In genomic region chr4:56990215-56990584, GRCm38 (mm10) we compare ENCODE assay signal across 8 mouse cellular contexts. TPM values are rescaled to one million over a fixed set of nuclear protein-coding genes. Genes with fewer than 3 reads are reported as not detected.
DNase-seq lines count a peak whose midpoint lies in the region; ATAC-seq and TF ChIP-seq lines count a peak whose summit lies in the region.

Gene Frrs1l (minus strand): TSS chr4:56990391.

- peak within 1 kb of the TSS; percentile 93 for H3K4me2 ChIP-seq in hindbrain, postnatal 0 days (ENCODE audit: low read depth, low read length)
- H3K4me2 ChIP-seq in liver, embryonic 12.5 days: peak within 1 kb of the TSS; percentile 70

- WGBS in hindbrain, postnatal 0 days: under 1% methylated on average over 30 of the region's 44 CpGs
- WGBS in liver, embryonic 12.5 days (ENCODE audit: insufficient replicate concordance): under 1% methylated on average over 42 of the region's 44 CpGs

- H3K27me3 ChIP-seq in E14TG2a.4 (ENCODE audit: insufficient read depth, low read length): peaks cover 74% of the 10 kb centered on the region
- no peaks in the 10 kb centered on the region for H3K27me3 ChIP-seq in hindbrain, postnatal 0 days (ENCODE audit: insufficient read depth, low read length)
- peaks cover 73% of the 10 kb centered on the region for H3K27me3 ChIP-seq in liver, embryonic 12.5 days (replicated peaks)

- no peaks in the 10 kb centered on the region for H3K36me3 ChIP-seq in E14TG2a.4 (ENCODE audit: insufficient read depth, low read length)
- no peaks in the 10 kb centered on the region for H3K36me3 ChIP-seq in hindbrain, postnatal 0 days (ENCODE audit: insufficient read depth, low read length)
- no peaks in the 10 kb centered on the region for H3K36me3 ChIP-seq in liver, embryonic 12.5 days

- H3K27ac ChIP-seq in hindbrain, postnatal 0 days: peak within 1 kb of the TSS; percentile 90
- no peak within 1 kb of the TSS for H3K27ac ChIP-seq in liver, embryonic 12.5 days

- peaks cover 10% of the 10 kb centered on the region for H3K4me1 ChIP-seq in E14TG2a.4 (replicated peaks; ENCODE audit: low read depth, low read length)
- H3K4me1 ChIP-seq in hindbrain, postnatal 0 days (ENCODE audit: insufficient read depth, low read length): no peaks in the 10 kb centered on the region; the same call in 1 of the 2 replicates
- no peaks in the 10 kb centered on the region for H3K4me1 ChIP-seq in liver, embryonic 12.5 days

- peak within 1 kb of the TSS; percentile 83 for H3K4me3 ChIP-seq in E14TG2a.4 (replicated peaks; ENCODE audit: low read length)
- H3K4me3 ChIP-seq in hindbrain, postnatal 0 days (ENCODE audit: low read length): peak within 1 kb of the TSS; percentile 79
- peak within 1 kb of the TSS; percentile 50 for H3K4me3 ChIP-seq in liver, embryonic 12.5 days

- H3K9ac ChIP-seq in hindbrain, postnatal 0 days (replicated peaks; ENCODE audit: low read length): peak within 1 kb of the TSS; percentile 78
- no peak within 1 kb of the TSS for H3K9ac ChIP-seq in liver, embryonic 12.5 days

- peak; percentile 15 for DNase-seq in adrenal gland, postnatal 10 days
- DNase-seq in adrenal gland, postnatal 4 days (ENCODE audit: low spot score in 2 of 2): no peak
- DNase-seq in embryo, embryonic 9.5 days (ENCODE audit: extremely low spot score): peak; percentile 22
- peak; percentile 74 for DNase-seq in hindbrain, postnatal 0 days (ENCODE audit: low spot score)
- peak; percentile 65 for DNase-seq in right cerebral cortex, postnatal 4 days
- no peak for DNase-seq in ovary, postnatal 10 days (ENCODE audit: low spot score)

- TF ChIP-seq CTCF in E14TG2a.4 (conservative IDR thresholded peaks at IDR 0.05; ENCODE audit: low read length): no peak
- TF ChIP-seq CTCF in hindbrain, postnatal 0 days (IDR thresholded peaks at IDR 0.05; ENCODE audit: low read depth): no peak

- H3K9me3 ChIP-seq in E14TG2a.4 (ENCODE audit: low read length): no peaks in the 10 kb centered on the region
- H3K9me3 ChIP-seq in hindbrain, postnatal 0 days (ENCODE audit: low read length): no peaks in the 10 kb centered on the region
- no peaks in the 10 kb centered on the region for H3K9me3 ChIP-seq in liver, embryonic 12.5 days (replicated peaks)

- peak; percentile 90 for ATAC-seq in hindbrain, postnatal 0 days
- no peak for ATAC-seq in liver, embryonic 12.5 days

RNA-seq across cellular contexts. Expression of gene Frrs1l, which starts in this region (rescaled TPM):
- total RNA-seq in adrenal gland, postnatal 10 days (2021): under 1 TPM; 0.27 to 0.61 TPM
- total RNA-seq in adrenal gland, postnatal 4 days (2021): under 1 TPM; 0.84 to 0.99 TPM
- total RNA-seq in hindbrain, postnatal 0 days (2014; rRNA removed): 38.1 and 38.3 TPM in 2 replicates
- polyA plus RNA-seq in hindbrain, postnatal 0 days (2015; fragmentation: Nextera tagmentation; extraction: Ambion mirVana): 21.8 and 22.5 TPM in 2 replicates
- 0.06 TPM in 1 of 2 replicates, not detected in the other for polyA plus RNA-seq in liver, embryonic 12.5 days (2016; fragmentation: Nextera tagmentation; extraction: Ambion mirVana)

Comparison
In these comparisons a context has a peak if more than half of its experiments do, and no peak if none do; other contexts are left out.
1. RNA of gene Frrs1l (total RNA-seq): 38.1 to 38.3 TPM in hindbrain, postnatal 0 days; 0.84 to 0.99 TPM in adrenal gland, postnatal 4 days and 0.27 to 0.61 TPM in adrenal gland, postnatal 10 days; every median in the first group is over 10 times any median in the second.
2. RNA of gene Frrs1l (polyA plus RNA-seq): 21.8 to 22.5 TPM in hindbrain, postnatal 0 days; 0.06 TPM in liver, embryonic 12.5 days; every median in the first group is over 10 times any median in the second.
3. Peak in DNase-seq in adrenal gland, postnatal 10 days; RNA of the gene not detected or under 1 TPM.
4. DNase-seq: peak in embryo, embryonic 9.5 days (single experiment), hindbrain, postnatal 0 days (single experiment) and right cerebral cortex, postnatal 4 days (single experiment); none in adrenal gland, postnatal 4 days (0 of 2) and ovary, postnatal 10 days (single experiment).
5. Peak in every context shown above with its lines, with median percentiles within 50 percentile points of each other: H3K4me3 ChIP-seq.